Mouse (Mus musculus) hindbrain, embryonic 10.5 days (tissue): ENCODE data around the gene Ptgs1. TPM values are rescaled to one million over a fixed set of nuclear protein-coding genes. Genes with fewer than 3 reads are reported as not detected.

ENCODE experiments used
- DNase-seq: peaks from one replicate; pipeline ENCODE4 v3.0.0-alpha.2; 2017; ENCODE audit warnings: low spot score
- H3K27ac ChIP-seq: fragments of 300-500 bp; sonication (generic); 2 replicates; pipeline ENCODE4 v1.5.1; 2016; ENCODE audit warnings: mild to moderate bottlenecking, moderate library complexity
- H3K27me3 ChIP-seq: fragments of 300-500 bp; sonication (generic); 2 replicates; pipeline ENCODE4 v1.6.1; 2016; ENCODE audit warnings: mild to moderate bottlenecking; ENCODE audit not compliant: poor library complexity, insufficient read depth, severe bottlenecking
- H3K36me3 ChIP-seq: fragments of 300-500 bp; sonication (generic); 2 replicates; pipeline ENCODE4 v1.6.1; 2016; ENCODE audit warnings: mild to moderate bottlenecking, moderate library complexity
- H3K4me1 ChIP-seq: fragments of 300-500 bp; sonication (generic); replicated peaks from 2 replicates; pipeline ENCODE4 v1.6.1; 2016; ENCODE audit warnings: mild to moderate bottlenecking
- H3K4me3 ChIP-seq: fragments of 300-500 bp; sonication (generic); 2 replicates; pipeline ENCODE4 v1.5.1; 2016; ENCODE audit warnings: mild to moderate bottlenecking, moderate library complexity
- H3K9me3 ChIP-seq: fragments of 300-500 bp; sonication (generic); 2 replicates; pipeline ENCODE4 v1.6.1; 2016; ENCODE audit warnings: mild to moderate bottlenecking, moderate library complexity
- WGBS: fragments of 180-500 bp; shearing (Covaris S2); methylation state at CpG from one replicate; pipeline ENCODE4 v1.1.7; 2016; 5-methylcytosine and 5-hydroxymethylcytosine counted together
- polyA plus RNA-seq: library from polyadenylated mRNA; unstranded; fragments of >200 nt; fragmentation: Nextera tagmentation; extraction: Ambion mirVana; gene quantifications from 2 replicates; pipeline ENCODE4 v1.2.1, GENCODE M21; 2016

Gene Ptgs1
- polyA plus RNA-seq, 1 experiment from 2014 or later, result 4.5 TPM

- no peak overlapping the region for H3K27ac ChIP-seq
- 85% methylated on average over 4 of the region's 4 CpGs for WGBS
- H3K36me3 ChIP-seq, result no peaks in the 10 kb centered on the region
- no peaks in the 10 kb centered on the region for H3K27me3 ChIP-seq
- H3K9me3 ChIP-seq, result no peaks in the 10 kb centered on the region
- no peak for DNase-seq
- H3K4me3 ChIP-seq, result no peak overlapping the region
- no peaks in the 10 kb centered on the region for H3K4me1 ChIP-seq
Observed at GRCm38 (mm10) chr2:36262025-36262424, 31.8 kb downstream of the Ptgs1 start.

- peaks cover 7% of the 10 kb centered on the region; the same call in 1 of the 2 replicates for H3K4me1 ChIP-seq
- no peaks in the 10 kb centered on the region for H3K36me3 ChIP-seq
- H3K27ac ChIP-seq, result no peak overlapping the region
- peak; percentile 4 for DNase-seq
- H3K9me3 ChIP-seq, result no peaks in the 10 kb centered on the region
- no peaks in the 10 kb centered on the region for H3K27me3 ChIP-seq
- no peak overlapping the region for H3K4me3 ChIP-seq
- 52% methylated on average over 3 of the region's 3 CpGs for WGBS
Observed at GRCm38 (mm10) chr2:36269458-36269857, 39.2 kb downstream of the Ptgs1 start.

- peaks cover 7% of the 10 kb centered on the region; the same call in 1 of the 2 replicates for H3K4me1 ChIP-seq
- no peak for DNase-seq
- H3K9me3 ChIP-seq, result no peaks in the 10 kb centered on the region
- no peaks in the 10 kb centered on the region for H3K36me3 ChIP-seq
- H3K27ac ChIP-seq, result no peak overlapping the region
- H3K27me3 ChIP-seq, result no peaks in the 10 kb centered on the region
- no peak overlapping the region for H3K4me3 ChIP-seq
- WGBS, result 68% methylated on average over 2 of the region's 2 CpGs
Observed at GRCm38 (mm10) chr2:36270186-36270585, 40.0 kb downstream of the Ptgs1 start.

GRCm38 (mm10) chr2:36271085-36271484 lies 40.9 kb downstream of the Ptgs1 start:
- no peak overlapping the region for H3K27ac ChIP-seq
- WGBS, result 90% methylated on average over 4 of the region's 4 CpGs
- no peaks in the 10 kb centered on the region for H3K36me3 ChIP-seq
- no peaks in the 10 kb centered on the region for H3K9me3 ChIP-seq
- H3K4me1 ChIP-seq, result peaks cover 7% of the 10 kb centered on the region; the same call in 1 of the 2 replicates
- H3K27me3 ChIP-seq, result no peaks in the 10 kb centered on the region
- DNase-seq, result no peak
- no peak overlapping the region for H3K4me3 ChIP-seq

GRCm38 (mm10) chr2:36272288-36272950 lies 42.2 kb downstream of the Ptgs1 start:
- Histone ChIP-seq H3K27ac (no peak overlapping the region), H3K4me1 (peaks cover 7% of the 10 kb centered on the region; the same call in 1 of the 2 replicates), H3K9me3 (no peaks in the 10 kb centered on the region), H3K4me3 (no peak overlapping the region), H3K36me3 (no peaks in the 10 kb centered on the region), H3K27me3 (no peaks in the 10 kb centered on the region)
- WGBS, result 79% methylated on average over 6 of the region's 6 CpGs
- no peak for DNase-seq

- Histone ChIP-seq H3K36me3 (no peaks in the 10 kb centered on the region), H3K27me3 (no peaks in the 10 kb centered on the region), H3K4me3 (no peak overlapping the region), H3K27ac (no peak overlapping the region), H3K9me3 (no peaks in the 10 kb centered on the region), H3K4me1 (no peaks in the 10 kb centered on the region)
- DNase-seq, result peak; percentile 28
- WGBS, result 46% methylated on average over 4 of the region's 4 CpGs
Observed at GRCm38 (mm10) chr2:36276454-36276853, 46.2 kb downstream of the Ptgs1 start.

- 75% methylated on average over 3 of the region's 3 CpGs for WGBS
- DNase-seq, result no peak
- no peaks in the 10 kb centered on the region for H3K27me3 ChIP-seq
Observed at GRCm38 (mm10) chr2:36278760-36279159, 48.5 kb downstream of the Ptgs1 start.

GRCm38 (mm10) chr2:36281138-36281537 lies 50.9 kb downstream of the Ptgs1 start:
- Histone ChIP-seq H3K4me3 (no peak overlapping the region), H3K27me3 (no peaks in the 10 kb centered on the region), H3K36me3 (no peaks in the 10 kb centered on the region), H3K27ac (no peak overlapping the region), H3K4me1 (no peaks in the 10 kb centered on the region), H3K9me3 (no peaks in the 10 kb centered on the region)
- DNase-seq, result no peak
- 72% methylated on average over 1 of the region's 1 CpGs for WGBS

More at GRCm38 (mm10) chr2:36278760-36279159, 48.5 kb downstream of the Ptgs1 start:
- no peaks in the 10 kb centered on the region for H3K36me3 ChIP-seq
- H3K4me3 ChIP-seq, result no peak overlapping the region
- H3K27ac ChIP-seq, result no peak overlapping the region
- no peaks in the 10 kb centered on the region for H3K9me3 ChIP-seq
- H3K4me1 ChIP-seq, result no peaks in the 10 kb centered on the region

GRCm38 (mm10) chr2:36282301-36282700 lies 52.1 kb downstream of the Ptgs1 start:
- Histone ChIP-seq H3K9me3 (no peaks in the 10 kb centered on the region), H3K4me3 (no peak overlapping the region), H3K27me3 (no peaks in the 10 kb centered on the region), H3K36me3 (no peaks in the 10 kb centered on the region), H3K27ac (no peak overlapping the region), H3K4me1 (no peaks in the 10 kb centered on the region)
- 97% methylated on average over 1 of the region's 1 CpGs for WGBS
- DNase-seq, result no peak

Other genes with a start within 250 kb of the Ptgs1 start
- gene Ndufa8, start 181.0 kb upstream of the Ptgs1 start, polyA plus RNA-seq, result 202 and 224 TPM in 2 replicates
- gene Morn5, start 181.0 kb upstream of the Ptgs1 start, polyA plus RNA-seq, result 1.3 and 4.0 TPM in 2 replicates
- gene Lhx6, start 125.0 kb upstream of the Ptgs1 start, polyA plus RNA-seq, result 0.84 and 2.0 TPM in 2 replicates
- gene Mrrf, start 94.0 kb upstream of the Ptgs1 start, polyA plus RNA-seq, result 24.7 and 25.9 TPM in 2 replicates
- gene Rbm18, start 93.7 kb upstream of the Ptgs1 start, polyA plus RNA-seq, result 88.2 and 98.7 TPM in 2 replicates
- not detected in 2 replicates for gene Olfr338, start 143.1 kb downstream of the Ptgs1 start, polyA plus RNA-seq
- gene Olfr339, start 188.5 kb downstream of the Ptgs1 start, polyA plus RNA-seq, result not detected in 2 replicates
- gene Olfr340, start 222.2 kb downstream of the Ptgs1 start, polyA plus RNA-seq, result not detected in 2 replicates